Mouse (Mus musculus): ENCODE results near the gene Dnmt3a. TPM values are rescaled to one million over a fixed set of nuclear protein-coding genes. Genes with fewer than 3 reads are reported as not detected.

Gene Dnmt3a
- polyA plus RNA-seq, 1 experiment from 2014 or later = 24.3 TPM

GRCm38 (mm10) chr12:3799551-3799950 is 6.3 kb upstream of the Dnmt3a start:
- ATAC-seq (peak; percentile 38; the same call in 1 of the 2 replicates), DNase-seq (no peak)
- no peaks in the 10 kb centered on the region for H3K27me3 ChIP-seq (ENCODE audit: insufficient read depth, low read length)
- H3K9ac ChIP-seq (replicated peaks) = no peak overlapping the region
- TF ChIP-seq CTCF (IDR thresholded peaks at IDR 0.05; ENCODE audit: low read depth) (no peak), EP300 (IDR thresholded peaks at IDR 0.05; ENCODE audit: low read depth) (no peak)
- H3K4me2 ChIP-seq (ENCODE audit: low read depth, low read length) = no peak overlapping the region
- H3K4me1 ChIP-seq (ENCODE audit: insufficient read depth) = no peaks in the 10 kb centered on the region
- no peaks in the 10 kb centered on the region for H3K9me3 ChIP-seq (ENCODE audit: low read length)
- H3K27ac ChIP-seq (ENCODE audit: low read depth) = no peak overlapping the region
- 77% methylated on average over 1 of the region's 1 CpGs for WGBS (ENCODE audit: insufficient replicate concordance)
- no peak overlapping the region for H3K4me3 ChIP-seq (ENCODE audit: low read depth, low read length)
- H3K36me3 ChIP-seq (replicated peaks; ENCODE audit: insufficient read depth, low read length) = no peaks in the 10 kb centered on the region

- Histone ChIP-seq H3K9ac (replicated peaks) (peak overlapping the region; percentile 83), H3K36me3 (replicated peaks; ENCODE audit: insufficient read depth, low read length) (no peaks in the 10 kb centered on the region), H3K4me1 (ENCODE audit: insufficient read depth) (peaks cover 22% of the 10 kb centered on the region), H3K4me2 (ENCODE audit: low read depth, low read length) (peak overlapping the region; percentile 86), H3K27ac (ENCODE audit: low read depth) (peak overlapping the region; percentile 88), H3K4me3 (ENCODE audit: low read depth, low read length) (peak overlapping the region; percentile 67), H3K9me3 (ENCODE audit: low read length) (no peaks in the 10 kb centered on the region), H3K27me3 (ENCODE audit: insufficient read depth, low read length) (no peaks in the 10 kb centered on the region)
- TF ChIP-seq EP300 (IDR thresholded peaks at IDR 0.05; ENCODE audit: low read depth) (no peak), CTCF (IDR thresholded peaks at IDR 0.05; ENCODE audit: low read depth) (peak; percentile 80)
- peak; percentile 87 for DNase-seq
- ATAC-seq = peak; percentile 84
- WGBS (ENCODE audit: insufficient replicate concordance) = 2% methylated on average over 33 of the region's 41 CpGs
Measured at GRCm38 (mm10) chr12:3806271-3806684, 471 bp downstream of the Dnmt3a start.

- 0% methylated on average over 30 of the region's 141 CpGs for WGBS (ENCODE audit: insufficient replicate concordance)
- DNase-seq (peak; percentile 68), ATAC-seq (peak; percentile 60)
- H3K4me3 ChIP-seq (ENCODE audit: low read depth, low read length) = peak overlapping the region; percentile 67
- peak overlapping the region; percentile 86 for H3K4me2 ChIP-seq (ENCODE audit: low read depth, low read length)
- no peak for TF ChIP-seq CTCF (IDR thresholded peaks at IDR 0.05; ENCODE audit: low read depth)
- no peak for TF ChIP-seq EP300 (IDR thresholded peaks at IDR 0.05; ENCODE audit: low read depth)
- peaks cover 27% of the 10 kb centered on the region for H3K4me1 ChIP-seq (ENCODE audit: insufficient read depth)
- no peaks in the 10 kb centered on the region for H3K27me3 ChIP-seq (ENCODE audit: insufficient read depth, low read length)
- peak overlapping the region; percentile 88 for H3K27ac ChIP-seq (ENCODE audit: low read depth)
- H3K36me3 ChIP-seq (replicated peaks; ENCODE audit: insufficient read depth, low read length) = no peaks in the 10 kb centered on the region
- H3K9ac ChIP-seq (replicated peaks) = peak overlapping the region; percentile 83
- no peaks in the 10 kb centered on the region for H3K9me3 ChIP-seq (ENCODE audit: low read length)
Measured at GRCm38 (mm10) chr12:3806703-3807547, 1.1 kb downstream of the Dnmt3a start.

DNA sequence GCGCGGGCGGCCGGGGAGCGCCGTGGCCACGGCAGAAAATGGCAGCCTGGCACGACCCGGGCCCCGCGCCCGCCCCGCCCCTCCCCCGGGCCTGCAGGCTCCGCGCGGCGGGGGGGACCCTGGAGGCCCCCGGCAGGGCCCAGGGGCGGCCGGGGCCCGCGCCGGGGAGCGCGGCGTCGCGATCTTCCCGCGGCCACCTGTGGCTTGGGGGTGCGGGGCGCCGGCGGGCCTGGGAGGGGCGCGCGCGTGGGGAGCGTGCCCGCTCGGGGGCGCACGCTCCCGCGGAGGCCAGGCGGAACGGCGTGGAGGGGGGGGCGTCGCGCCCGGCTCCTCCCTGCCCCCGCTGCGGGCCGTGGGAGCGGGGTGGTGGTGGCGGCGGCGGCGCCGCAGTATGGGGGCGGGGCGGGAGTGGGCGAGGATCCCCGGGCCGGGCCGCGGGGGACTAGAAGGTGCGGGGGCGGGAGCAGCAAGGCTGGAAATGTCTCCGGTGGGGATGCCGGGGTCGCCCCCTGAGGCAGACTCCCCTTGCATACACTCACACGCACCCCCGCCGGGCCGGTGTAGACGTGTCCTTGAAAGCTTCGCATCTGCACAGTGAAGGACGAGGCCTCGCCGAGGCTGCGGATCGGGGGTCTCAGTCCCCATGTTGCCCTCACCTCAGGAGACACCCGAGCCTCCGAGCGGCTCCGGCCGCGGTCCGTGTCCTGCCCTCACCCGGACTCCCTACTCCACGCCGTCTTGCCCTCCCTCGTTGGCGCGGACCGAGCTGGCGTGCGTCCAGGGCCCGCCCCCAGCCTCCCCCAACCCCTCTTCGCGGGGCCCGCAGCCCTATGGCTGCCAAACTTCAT is 2.0 kb downstream of the Dnmt3a start:
- H3K36me3 ChIP-seq (replicated peaks; ENCODE audit: insufficient read depth, low read length) = no peaks in the 10 kb centered on the region
- H3K4me3 ChIP-seq (ENCODE audit: low read depth, low read length) = peak overlapping the region; percentile 67
- under 1% methylated on average over 29 of the region's 105 CpGs for WGBS (ENCODE audit: insufficient replicate concordance)
- ATAC-seq (peak; percentile 20), DNase-seq (peak; percentile 61)
- H3K9me3 ChIP-seq (ENCODE audit: low read length) = no peaks in the 10 kb centered on the region
- H3K4me1 ChIP-seq (ENCODE audit: insufficient read depth) = peaks cover 33% of the 10 kb centered on the region
- peak overlapping the region; percentile 88 for H3K27ac ChIP-seq (ENCODE audit: low read depth)
- peak overlapping the region; percentile 83 for H3K9ac ChIP-seq (replicated peaks)
- peak overlapping the region; percentile 86 for H3K4me2 ChIP-seq (ENCODE audit: low read depth, low read length)
- no peaks in the 10 kb centered on the region for H3K27me3 ChIP-seq (ENCODE audit: insufficient read depth, low read length)
- TF ChIP-seq CTCF (IDR thresholded peaks at IDR 0.05; ENCODE audit: low read depth) (no peak), EP300 (IDR thresholded peaks at IDR 0.05; ENCODE audit: low read depth) (no peak)

- 29% methylated on average over 10 of the region's 10 CpGs for WGBS (ENCODE audit: insufficient replicate concordance)
- H3K27me3 ChIP-seq (ENCODE audit: insufficient read depth, low read length) = no peaks in the 10 kb centered on the region
- H3K9me3 ChIP-seq (ENCODE audit: low read length) = no peaks in the 10 kb centered on the region
- DNase-seq (peak; percentile 46), ATAC-seq (peak; percentile 16; the same call in 1 of the 2 replicates)
- peak overlapping the region; percentile 67 for H3K4me3 ChIP-seq (ENCODE audit: low read depth, low read length)
- H3K9ac ChIP-seq (replicated peaks) = peak overlapping the region; percentile 83; the same call in 1 of the 2 replicates
- peak overlapping the region; percentile 88 for H3K27ac ChIP-seq (ENCODE audit: low read depth)
- H3K4me2 ChIP-seq (ENCODE audit: low read depth, low read length) = peak overlapping the region; percentile 86
- peaks cover 35% of the 10 kb centered on the region for H3K4me1 ChIP-seq (ENCODE audit: insufficient read depth)
- no peaks in the 10 kb centered on the region for H3K36me3 ChIP-seq (replicated peaks; ENCODE audit: insufficient read depth, low read length)
- TF ChIP-seq CTCF (IDR thresholded peaks at IDR 0.05; ENCODE audit: low read depth) (no peak), EP300 (IDR thresholded peaks at IDR 0.05; ENCODE audit: low read depth) (no peak)
Measured at GRCm38 (mm10) chr12:3808396-3808981, 2.7 kb downstream of the Dnmt3a start.
